Mouse (Mus musculus) adrenal gland, postnatal 10 days (tissue): Measurements from ENCODE around the gene Hk3. TPM values are rescaled to one million over a fixed set of nuclear protein-coding genes. Genes with fewer than 3 reads are reported as not detected.

Experiments
- DNase-seq: peaks from one replicate; pipeline ENCODE4 v3.0.0; 2021; ENCODE audit warnings: mixed read lengths
- long read RNA-seq, 2 experiments: library from polyadenylated mRNA; stranded (forward); transcript quantifications; one replicate each; pipeline ENCODE4 v2.0.0; 2021
- total RNA-seq, 2 experiments: library from RNA; stranded (reverse); gene quantifications; 2 replicates each; pipeline ENCODE4 v1.2.3; 2021

The Hk3 gene
- 1 to 10 TPM; 1.7 to 2.0 TPM for total RNA-seq
- long read RNA-seq, experiment 1, partial matches to known transcripts = 0 of 5 reads
- long read RNA-seq, experiment 1, other reads (novel, unspliced or antisense) = 1 of 5 reads
- long read RNA-seq, experiment 2 = 0 reads

DNA sequence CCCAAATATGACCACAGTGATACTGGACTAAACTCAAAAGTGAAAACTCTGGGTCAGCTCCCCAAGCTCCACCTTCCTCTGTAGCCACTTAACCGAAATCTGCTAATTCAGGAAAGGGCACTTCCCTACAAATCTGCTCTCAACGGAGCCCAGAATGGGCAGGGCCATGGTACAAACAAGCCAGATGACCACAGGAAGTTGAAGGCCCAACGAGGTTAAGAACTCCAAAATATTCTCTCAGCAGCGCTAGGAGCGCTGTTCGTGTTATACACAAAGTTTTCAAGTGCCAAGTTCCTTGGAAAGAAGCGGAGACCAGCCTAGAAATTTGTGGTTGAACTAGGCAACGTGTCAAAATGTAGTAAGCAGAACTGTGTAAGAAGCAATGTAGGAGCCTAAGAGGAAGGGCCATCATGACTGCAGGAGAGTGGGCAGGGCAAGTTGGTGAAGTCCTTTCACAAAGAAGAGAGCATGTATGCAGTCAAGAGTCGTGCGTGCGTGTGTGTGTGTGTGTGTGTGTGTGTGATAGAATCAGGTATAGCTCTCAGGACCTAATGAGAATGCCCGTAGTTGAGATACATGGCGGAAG lies at the start of gene Hk3:
TSS of gene Hk3 (minus strand) at position 192 of the 586 bp plus-strand sequence.
- DNase-seq = no peak

DNA sequence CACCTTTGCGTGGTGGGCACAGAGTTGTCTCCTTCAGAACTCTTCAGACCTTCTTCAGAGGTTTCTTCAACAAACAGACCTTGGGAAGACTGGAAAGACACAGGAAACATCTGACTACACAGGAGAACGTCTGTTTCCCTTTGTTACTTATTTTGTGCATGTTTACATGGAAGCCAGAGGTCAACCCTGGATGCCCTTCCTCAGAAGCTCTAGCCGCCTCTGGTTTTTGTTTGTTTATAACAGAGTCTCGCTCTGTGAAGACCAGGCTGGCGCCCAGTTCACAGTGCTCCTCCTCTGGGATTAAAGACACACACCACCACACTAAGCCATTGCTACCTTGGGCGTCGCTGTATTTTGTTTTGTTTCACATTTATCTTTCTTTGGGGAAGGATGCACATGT lies 48.5 kb upstream of the Hk3 start:
- no peak for DNase-seq

DNA sequence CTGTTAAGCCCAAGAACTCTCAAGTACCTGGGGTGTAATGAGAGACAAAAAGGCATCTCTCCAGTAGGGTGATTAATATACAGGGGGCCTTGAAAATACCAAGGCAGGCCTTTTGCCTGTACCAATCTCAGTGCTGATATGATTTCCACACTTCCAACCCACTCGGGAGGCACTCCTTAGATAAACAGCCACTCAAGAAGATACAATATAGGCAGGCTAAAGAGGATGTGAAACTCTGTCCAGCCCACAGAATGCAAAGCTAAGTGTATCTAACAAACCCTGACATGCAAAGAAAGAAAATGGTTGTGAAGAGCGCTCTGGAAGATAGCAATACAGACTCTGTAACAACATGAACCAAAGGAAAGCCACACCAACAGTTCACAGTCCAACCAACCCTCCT lies 42.1 kb upstream of the Hk3 start:
- no peak for DNase-seq

DNA sequence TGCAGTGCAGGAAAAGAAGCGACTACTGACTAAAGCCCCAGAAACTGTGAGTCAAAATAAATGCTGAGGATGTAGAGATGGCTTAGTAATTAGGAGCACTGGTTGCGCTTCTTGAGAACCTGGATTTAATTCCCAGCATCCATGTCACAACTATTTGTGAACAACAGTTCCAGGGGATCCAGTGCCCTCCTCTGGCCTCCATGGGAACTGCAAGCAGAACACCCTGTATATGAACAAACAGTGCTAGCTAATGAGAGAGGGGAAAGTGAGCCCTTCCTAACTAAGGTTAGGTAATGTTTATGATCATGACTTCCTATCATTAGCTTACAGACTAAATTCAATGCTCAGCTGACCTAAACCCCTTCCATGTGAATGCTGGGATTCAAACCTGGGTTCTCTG lies 36.9 kb upstream of the Hk3 start:
- DNase-seq = peak; percentile 30

DNA sequence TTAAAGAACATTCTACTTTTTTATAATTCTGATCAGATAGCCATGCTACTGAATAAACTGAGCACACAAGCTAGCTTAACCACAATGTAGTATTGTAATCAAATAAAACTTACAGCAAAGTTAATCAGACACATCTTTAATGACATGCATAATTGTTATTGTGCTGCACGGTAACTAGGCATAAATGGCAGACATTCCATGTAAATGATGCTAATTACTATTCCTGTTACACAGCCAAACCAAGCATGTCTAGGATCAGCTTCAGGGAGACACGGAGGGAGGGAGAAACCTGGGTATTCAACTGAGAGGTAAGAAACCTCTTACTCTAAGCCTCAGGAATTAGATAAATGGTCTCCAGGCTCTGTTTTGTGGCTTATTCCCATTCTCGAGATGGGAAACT lies 26.5 kb upstream of the Hk3 start:
- no peak for DNase-seq

DNA sequence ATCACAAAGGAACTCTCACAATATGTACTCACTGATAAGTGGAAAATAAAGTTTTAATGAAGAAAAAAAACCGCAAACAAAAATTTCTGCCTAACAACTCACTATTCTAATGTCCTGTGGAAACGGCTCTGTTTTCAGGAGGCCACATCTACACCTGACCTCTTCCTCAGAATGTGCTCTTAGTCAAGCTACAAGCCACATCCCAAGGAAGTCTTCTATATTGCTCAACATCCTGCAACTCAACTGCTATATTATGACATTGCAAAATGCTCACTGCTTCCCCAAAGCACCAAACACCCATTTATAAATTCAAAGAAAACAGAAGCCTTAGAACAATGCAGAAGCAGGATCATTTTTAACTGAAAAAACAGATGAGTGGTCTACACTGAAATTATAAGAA lies 18.8 kb upstream of the Hk3 start:
- DNase-seq = no peak

DNA sequence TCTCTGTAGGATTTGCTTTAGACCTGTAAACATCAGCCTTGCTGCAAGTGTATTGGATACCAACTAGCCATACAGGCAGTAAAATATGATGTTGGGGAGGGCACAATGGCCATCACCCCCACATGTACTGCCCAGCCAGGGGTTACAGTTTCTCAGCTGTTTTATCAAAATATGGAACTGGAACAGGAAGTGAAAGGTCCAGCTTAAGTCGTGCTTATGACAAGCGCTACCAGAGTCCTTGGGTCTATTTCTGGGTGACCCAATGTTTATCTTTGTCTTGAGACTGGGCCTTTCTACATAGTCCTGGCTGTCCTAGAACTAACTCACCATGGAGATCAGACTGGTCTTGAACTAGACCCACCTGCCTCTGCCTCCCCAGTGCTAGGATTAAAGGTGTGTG lies 3.0 kb upstream of the Hk3 start:
- DNase-seq = no peak

DNA sequence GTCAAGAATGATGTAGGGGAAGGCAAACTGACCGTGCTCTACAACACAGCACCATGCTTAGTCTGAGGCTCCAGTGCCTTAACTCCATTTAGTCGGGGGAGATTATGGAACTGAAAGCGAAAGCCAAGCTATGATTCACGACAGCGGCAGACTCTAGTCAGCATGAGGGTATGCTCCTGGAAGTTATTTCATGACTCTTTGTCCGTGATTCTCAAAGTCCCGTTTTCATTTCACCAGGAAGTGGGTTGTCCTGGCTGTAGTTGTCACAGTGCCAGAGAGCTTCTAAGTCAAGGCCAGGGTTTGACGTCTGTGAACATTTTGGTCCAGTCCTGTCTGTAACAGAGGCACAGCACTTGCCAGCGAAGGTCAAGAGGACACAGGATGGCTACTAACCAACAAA lies 1.5 kb upstream of the Hk3 start:
- DNase-seq = peak; percentile 67

DNA sequence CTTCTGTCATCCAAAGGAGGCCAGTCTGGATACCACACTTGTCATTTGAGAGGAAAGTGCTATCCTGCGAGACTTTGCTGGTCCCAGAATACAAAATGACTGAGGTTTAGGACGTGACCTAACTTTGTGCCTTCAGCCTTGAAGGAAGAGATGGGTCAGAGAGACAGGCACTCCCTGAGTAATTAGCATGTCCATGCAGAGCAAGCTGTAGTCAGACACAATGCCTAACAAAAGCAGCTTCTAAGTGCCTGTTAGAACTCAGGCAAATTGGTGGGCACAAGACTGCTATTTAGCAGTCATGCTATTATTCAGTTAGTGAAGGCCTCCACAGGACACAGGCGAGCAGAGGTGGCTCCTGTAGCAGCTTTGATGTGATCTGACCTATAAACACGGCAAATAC lies 1.1 kb upstream of the Hk3 start:
- DNase-seq = no peak

DNA sequence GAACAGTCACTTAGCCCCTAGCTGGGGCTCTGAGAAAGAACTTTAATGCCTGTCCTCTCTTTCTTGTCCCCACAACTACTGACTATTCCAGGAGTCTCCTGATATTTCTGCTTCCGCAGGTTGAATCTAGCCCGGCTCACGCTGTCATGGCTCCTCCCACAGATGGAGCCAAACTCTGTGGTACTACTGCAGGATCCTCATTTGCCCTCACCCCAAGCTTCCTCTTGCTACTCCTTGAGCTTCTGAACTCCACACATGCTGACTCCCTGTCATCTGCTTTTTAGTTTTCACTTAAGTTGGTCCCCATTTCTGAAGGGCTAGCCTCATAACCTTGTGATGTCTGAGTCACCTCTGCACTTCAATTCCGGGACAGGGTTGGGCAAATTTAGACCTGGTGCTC lies 1.1 kb downstream of the Hk3 start:
- DNase-seq = no peak

DNA sequence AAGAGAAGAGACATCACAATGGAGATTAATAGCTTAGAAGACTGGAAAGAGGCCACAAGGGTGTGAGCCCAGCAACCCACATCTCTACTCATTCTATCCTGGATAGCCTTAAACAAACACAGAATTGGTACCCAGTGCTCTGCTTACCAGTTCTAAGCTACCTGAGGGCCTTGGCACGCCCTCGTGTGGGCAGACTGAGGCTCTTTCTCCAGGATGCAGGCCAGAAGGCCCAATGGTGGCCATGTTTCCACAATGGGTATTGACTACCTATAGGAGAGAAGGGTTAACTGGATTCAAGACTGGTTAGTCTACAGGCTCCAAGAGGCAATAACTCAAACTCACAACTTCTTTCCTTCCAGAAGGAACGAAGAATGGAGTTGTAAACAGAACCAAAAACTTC lies 2.0 kb downstream of the Hk3 start:
- DNase-seq = no peak

DNA sequence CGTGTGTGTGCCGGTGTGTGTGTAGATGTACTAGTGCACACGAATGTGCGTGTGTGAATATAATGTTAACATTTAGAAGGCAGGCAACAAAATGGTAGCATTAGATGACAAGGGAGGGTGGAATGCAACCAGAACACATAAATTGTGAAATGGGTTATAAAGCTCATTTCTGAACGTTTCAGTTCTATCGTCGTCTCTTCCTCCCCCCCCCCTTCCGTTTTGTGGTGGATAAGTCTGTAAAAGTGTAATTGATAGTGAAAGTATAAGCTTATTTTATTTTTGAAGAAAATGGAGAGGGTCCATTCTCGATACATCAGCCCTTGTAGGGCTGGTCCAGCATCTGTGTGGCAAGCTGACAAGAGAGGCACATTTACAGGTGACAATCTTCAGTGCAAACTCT lies 2.5 kb downstream of the Hk3 start:
- DNase-seq = no peak

DNA sequence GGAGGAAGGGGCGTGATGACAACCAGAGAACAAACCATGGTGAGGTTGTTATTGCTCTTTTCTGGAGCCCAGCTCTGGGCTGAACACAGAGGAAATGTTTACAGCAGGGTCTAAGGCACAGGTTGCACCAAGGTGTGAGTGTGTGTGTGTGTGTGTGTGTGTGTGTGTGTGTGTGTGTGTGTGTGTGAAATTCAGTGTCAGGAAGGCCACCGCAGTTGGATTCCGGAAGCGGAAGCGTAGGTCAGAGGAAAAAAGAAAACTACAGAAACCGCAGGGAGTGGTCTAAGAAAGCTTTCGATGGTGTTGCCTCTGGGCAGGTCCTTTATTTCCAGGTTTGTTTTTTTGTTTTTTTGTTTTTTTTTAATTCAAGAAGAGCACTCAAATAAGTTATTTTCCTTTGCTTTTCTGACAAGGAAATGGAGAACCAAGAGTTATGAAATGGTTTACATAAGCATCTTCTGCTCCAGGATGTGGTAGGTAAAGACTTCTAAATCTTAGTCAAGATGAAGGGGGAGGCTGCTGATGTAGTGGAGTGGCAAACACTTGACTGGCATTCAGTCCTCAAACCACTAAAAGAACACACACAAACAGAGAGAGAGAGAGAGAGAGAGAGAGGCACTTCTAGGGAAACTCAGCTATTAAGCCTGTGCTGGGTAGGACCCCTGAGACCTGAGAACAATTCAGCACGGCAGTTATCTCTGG lies 3.1 kb downstream of the Hk3 start:
- no peak for DNase-seq

DNA sequence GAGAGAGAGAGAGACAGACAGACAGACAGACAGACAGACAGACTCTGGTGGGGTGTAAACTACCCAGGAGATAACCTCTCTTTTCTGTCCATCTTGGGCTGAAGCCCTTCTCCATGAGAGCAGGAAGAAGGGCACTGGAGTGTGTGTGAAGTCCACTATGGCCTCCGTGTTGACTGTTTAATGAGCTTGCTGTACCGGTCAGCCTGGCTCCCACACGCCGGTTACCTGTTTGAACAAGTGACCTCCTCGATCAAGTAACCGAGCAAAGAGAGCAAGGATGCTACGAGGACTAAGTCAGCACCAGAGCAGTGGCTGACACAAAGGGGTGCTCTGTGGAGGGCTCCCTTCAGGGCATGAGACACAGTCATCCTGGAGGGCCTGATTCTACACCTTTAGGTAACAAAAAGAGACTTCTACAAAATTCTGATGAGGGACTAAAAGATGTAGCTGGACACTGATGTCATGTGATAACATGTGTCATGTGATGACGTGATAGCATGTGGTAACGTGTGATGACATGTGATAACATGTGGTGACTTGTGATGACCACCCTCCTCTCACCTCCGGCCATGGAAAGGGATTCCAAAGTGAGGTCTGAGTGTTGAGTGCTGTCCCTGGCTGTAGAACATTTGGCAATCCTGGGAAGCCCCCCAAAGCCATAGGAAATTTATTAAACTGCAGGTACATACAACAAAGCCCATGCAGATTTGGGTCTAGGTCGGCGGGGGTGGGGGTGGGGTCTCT lies 3.9 kb downstream of the Hk3 start:
- DNase-seq = no peak

DNA sequence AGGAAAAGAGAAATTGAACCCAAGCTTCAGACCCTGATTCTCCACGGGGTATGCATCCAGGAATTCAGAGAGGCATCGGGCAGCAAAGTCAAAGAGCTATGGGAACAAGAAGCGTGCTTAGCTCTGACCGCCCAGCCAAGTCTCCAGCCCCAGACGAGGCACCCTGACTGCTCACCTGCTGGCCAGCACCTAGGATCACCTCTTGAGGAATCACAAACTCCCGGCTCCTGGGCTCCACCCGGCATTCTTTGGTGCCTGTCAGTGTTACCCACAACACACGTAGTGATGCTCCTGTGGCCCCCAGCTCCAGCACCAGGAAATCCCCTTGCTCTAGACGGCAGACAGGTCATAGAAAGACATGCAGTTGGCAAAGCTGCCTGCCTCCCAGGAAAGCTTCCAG lies 6.7 kb downstream of the Hk3 start:
- DNase-seq = no peak

DNA sequence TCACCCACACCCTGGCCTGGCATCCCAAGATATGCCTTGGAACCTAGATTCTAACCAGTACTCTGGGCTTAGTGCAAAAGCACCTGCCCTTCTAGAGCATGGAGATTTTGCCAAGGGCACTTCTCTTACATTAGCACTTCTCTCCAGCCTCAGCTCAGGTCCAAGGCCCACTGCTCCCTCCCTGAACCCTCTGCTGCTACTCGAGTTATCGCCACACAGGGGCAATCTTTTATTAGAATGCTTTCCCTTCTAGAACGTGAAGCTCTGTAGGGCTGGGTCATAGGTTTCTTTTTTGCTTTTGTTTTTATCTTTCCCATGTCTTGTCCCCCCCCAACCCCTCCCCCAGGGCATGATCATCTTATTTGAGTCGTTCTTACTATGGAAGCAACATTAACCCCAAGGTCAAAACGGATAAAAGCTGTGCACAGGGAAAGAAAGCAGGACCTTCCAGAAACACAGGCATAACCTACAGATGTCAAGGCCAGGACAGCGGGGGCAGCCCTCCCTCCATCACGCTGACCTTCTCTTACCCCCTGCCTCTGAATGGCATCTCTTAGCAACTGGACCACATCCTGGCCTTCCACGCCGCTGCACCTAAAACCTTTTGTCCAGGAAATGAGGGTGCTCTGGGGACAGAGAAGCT lies 7.4 kb downstream of the Hk3 start:
- DNase-seq = peak; percentile 23

DNA sequence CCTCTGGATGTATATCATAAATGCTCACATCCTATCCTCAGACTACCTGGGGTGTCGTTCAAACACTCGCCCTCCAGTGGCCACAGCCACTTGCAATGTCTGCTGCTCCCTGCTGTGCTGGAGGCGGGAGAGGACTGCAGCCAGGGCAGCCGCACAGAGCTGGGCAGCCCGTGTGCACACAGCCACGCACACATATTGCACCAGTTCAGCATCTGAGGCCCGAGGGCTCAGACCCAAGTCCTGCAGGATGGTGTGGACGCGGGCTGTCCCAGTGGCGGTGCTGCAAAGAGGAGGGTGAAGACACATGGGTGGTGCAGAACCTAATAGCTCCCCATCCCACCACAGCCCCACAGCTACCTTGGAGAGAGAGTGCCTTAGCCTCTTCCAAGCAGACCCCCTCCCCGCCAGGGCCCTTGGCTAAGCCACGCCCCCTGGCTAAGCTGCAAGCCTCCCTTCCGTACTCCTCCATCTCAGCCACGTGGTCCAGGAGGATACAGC lies 9.2 kb downstream of the Hk3 start:
- peak; percentile 21 for DNase-seq

DNA sequence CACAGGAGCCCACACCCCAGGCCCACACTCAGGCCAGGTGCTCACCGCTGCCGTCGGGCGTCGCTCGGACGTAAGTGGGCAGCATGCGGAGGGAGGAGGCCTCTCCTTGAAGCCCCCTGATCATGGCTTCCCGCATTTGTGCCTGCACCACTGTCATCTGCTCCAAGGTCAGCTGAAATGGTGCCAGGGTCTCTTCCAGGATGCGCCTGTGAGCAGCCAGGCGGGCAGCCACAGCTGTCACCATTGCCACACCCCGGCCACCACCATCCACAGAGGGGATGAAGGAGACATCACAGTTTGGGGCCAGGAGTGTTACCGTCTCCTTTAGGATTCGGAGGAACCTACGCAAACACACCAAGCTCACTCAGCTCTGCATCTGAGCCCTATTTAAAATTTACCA lies 10.1 kb downstream of the Hk3 start:
- no peak for DNase-seq

DNA sequence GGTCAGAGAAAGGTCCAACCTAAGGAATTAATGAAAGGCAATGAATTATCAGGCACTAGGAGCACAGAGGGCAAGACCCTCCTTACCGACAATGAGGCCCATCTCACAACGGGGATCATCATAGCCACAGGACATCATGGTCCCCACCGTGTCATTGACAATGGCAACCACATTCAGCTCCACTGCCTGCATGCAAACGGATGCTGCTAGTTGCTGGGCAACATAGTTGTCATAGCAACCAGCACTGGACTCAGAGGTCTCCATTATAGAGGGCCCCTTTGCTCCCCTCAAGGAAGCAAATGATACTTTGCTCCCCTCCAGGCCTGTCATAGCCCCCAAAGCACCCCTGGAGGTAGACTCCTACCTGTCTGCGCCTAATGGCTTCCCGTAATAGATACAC lies 12.6 kb downstream of the Hk3 start:
- DNase-seq = no peak

DNA sequence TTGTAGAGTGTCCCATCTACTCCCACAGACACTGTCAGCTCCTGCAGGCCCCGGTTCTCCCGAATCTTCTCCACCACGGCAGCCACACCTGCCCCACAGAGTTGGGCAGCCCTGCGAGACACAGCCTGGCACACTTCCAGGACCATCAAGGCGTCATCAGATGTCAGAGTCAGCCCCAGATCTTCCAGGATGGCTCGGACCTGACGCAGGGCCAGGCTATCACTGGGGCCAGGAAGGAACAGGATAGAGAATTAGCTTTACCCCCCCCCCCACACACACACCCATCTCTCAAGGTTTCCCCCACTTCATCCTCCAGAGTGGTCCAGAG lies 14.8 kb downstream of the Hk3 start:
- no peak for DNase-seq

DNA sequence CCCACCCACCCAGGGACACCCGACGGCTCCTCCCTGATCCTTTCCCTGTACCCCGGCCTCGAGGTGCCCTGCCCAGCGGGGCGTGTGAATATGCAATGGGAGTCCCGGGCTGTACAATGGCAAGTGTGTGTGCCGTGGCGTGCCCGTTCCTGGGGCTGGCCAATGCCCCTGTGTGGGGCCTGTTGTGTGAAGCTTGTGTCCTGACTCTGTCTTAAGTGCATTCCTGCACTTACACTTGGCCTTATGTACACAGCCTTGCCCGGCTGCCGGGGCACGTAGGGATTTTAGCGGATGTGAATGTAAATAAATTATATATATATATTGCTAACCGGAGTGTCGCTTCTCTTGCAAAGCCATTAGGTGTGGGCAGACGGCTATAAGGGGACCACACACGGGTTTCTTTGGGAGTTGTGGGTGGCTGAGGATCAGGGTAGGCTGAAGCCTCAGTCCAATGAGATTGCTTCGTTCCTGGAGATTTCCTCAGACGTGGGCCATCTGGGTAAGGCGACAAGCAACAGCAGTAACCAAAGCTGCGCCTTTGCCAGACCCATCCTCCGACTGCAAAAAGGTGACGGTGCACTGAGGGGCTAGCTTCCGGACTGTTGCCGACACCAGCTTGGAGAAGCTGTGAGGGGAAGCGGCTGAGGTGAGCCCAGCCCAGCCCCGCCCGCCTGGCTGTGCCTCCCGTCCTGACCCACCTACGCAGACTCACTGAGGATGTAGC lies 15.3 kb downstream of the Hk3 start:
- DNase-seq = no peak

DNA sequence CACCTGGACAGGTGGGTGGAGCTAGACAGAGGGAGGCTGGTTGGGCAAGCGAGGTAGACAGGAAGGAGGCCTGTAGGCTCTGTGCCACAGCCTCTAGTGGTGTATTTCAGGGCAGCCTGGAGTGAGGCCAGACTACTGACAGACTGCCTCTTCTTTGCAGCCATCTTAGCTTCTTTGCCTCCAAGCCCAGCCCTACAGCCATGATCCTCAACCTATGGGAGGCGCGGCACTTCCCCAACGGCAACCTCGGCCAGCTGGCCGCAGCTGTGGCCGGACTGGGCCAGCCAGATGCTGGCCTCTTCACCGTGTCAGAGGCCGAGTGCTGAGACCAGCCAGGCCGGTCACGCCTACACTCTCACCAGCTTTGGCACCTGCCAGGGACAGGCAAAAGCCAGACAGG lies 16.5 kb downstream of the Hk3 start:
- DNase-seq = peak; percentile 38
